Mouse (Mus musculus): ENCODE data around the gene Gpr22.

DNA sequence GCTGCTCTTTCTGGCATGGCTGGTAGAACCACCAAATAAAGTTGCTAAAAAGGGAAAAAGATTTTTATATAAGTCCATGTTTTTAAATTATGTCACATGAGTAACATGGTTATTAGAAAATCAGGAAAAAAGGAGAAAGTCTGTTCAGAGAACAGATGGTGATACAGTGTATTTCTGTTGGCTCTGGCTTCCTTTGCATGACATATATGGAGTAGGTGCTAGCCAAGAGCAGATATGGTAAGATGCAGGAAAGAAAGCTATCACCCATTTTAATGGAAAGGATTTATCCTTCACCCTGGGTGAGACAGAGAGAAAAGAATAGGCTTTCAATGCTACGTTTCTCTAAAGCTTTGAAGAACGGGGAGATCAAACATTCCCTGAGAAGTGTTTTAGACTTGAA, 40.7 kb upstream of the Gpr22 start:
- TF ChIP-seq EP300 (IDR thresholded peaks at IDR 0.05) (no peak), CTCF (IDR thresholded peaks at IDR 0.05) (no peak)

Measured in lung, postnatal 0 days (tissue).